Mouse (Mus musculus) ES-E14 (cell line): Measurements from ENCODE around the gene Patl1.

ENCODE experiments used
- CHD2 ChIP-seq: IDR thresholded peaks from 2 replicates; pipeline ENCODE4 v1.6.1; 2014; ENCODE audit warnings: mild to moderate bottlenecking, low read depth, low read length, inconsistent platforms
- MAFK ChIP-seq: IDR thresholded peaks from 2 replicates; pipeline ENCODE4 v1.6.1; 2014; ENCODE audit warnings: mild to moderate bottlenecking, low read depth, low read length, inconsistent platforms; ENCODE audit not compliant: insufficient read depth
- ZC3H11A ChIP-seq: IDR thresholded peaks from 2 replicates; pipeline ENCODE4 v1.6.1; 2012; ENCODE audit warnings: low read depth, mild to moderate bottlenecking, inconsistent platforms, low read length, borderline replicate concordance
- ZNF384 ChIP-seq: IDR thresholded peaks from 2 replicates; pipeline ENCODE4 v1.6.1; 2012; ENCODE audit warnings: low read depth, low read length, inconsistent platforms

- TF ChIP-seq ZC3H11A = no peak
- no peak for TF ChIP-seq MAFK
- no peak for TF ChIP-seq CHD2
- no peak for TF ChIP-seq ZNF384
Measured at GRCm38 (mm10) chr19:11980471-11980870, 68.3 kb downstream of the Patl1 start.
